Mouse (Mus musculus) adrenal gland, adult 18-20 months (tissue): ENCODE results near the gene Kcnj6. TPM values are rescaled to one million over a fixed set of nuclear protein-coding genes. Genes with fewer than 3 reads are reported as not detected.
"Not testable (repeated sequence)": the region's sequence is repeated elsewhere in the genome, so short reads cannot be mapped to it uniquely, and the experiment has no call there.

Experiments
- DNase-seq, 2 experiments: peaks; one replicate each; pipeline ENCODE4 v3.0.0; 2021 to 2022; ENCODE audit warnings: low spot score in 2 of 2
- total RNA-seq, 2 experiments: library from RNA; stranded (reverse); gene quantifications; 1 replicate in 1 of 2; 2 replicates in 1 of 2; pipeline ENCODE4 v1.2.3; 2021

Gene Kcnj6
- total RNA-seq, 2 experiments from 2014 or later = 0.93 to 1.2 TPM

GRCm38 (mm10) chr16:94852407-94853160, 144.9 kb downstream of the Kcnj6 start:
- no peak for DNase-seq

- DNase-seq = no peak
Measured at GRCm38 (mm10) chr16:94850393-94850792, 147.1 kb downstream of the Kcnj6 start.

- DNase-seq = no peak
Measured at GRCm38 (mm10) chr16:94845996-94846395, 151.5 kb downstream of the Kcnj6 start.

- DNase-seq = no peak
Measured at GRCm38 (mm10) chr16:94844769-94845168, 152.7 kb downstream of the Kcnj6 start.

- no peak for DNase-seq
Measured at GRCm38 (mm10) chr16:94839398-94839797, 158.1 kb downstream of the Kcnj6 start.

- no peak for DNase-seq
Measured at GRCm38 (mm10) chr16:94837881-94838280, 159.6 kb downstream of the Kcnj6 start.

- no peak for DNase-seq
Measured at GRCm38 (mm10) chr16:94834502-94834901, 163.0 kb downstream of the Kcnj6 start.

GRCm38 (mm10) chr16:94828166-94828565, 169.3 kb downstream of the Kcnj6 start:
- DNase-seq = no peak

- no peak for DNase-seq
Measured at GRCm38 (mm10) chr16:94827092-94827585, 170.4 kb downstream of the Kcnj6 start.

- DNase-seq = no peak
Measured at GRCm38 (mm10) chr16:94825274-94825673, 172.2 kb downstream of the Kcnj6 start.

GRCm38 (mm10) chr16:94822611-94823010, 174.9 kb downstream of the Kcnj6 start:
- no peak for DNase-seq

GRCm38 (mm10) chr16:94821610-94822009, 175.9 kb downstream of the Kcnj6 start:
- no peak for DNase-seq

- no peak for DNase-seq
Measured at GRCm38 (mm10) chr16:94816391-94816790, 181.1 kb downstream of the Kcnj6 start.

GRCm38 (mm10) chr16:94815891-94816290, 181.6 kb downstream of the Kcnj6 start:
- no peak for DNase-seq

GRCm38 (mm10) chr16:94809286-94809685, 188.2 kb downstream of the Kcnj6 start:
- not testable (repeated sequence) for DNase-seq

- no peak for DNase-seq
Measured at GRCm38 (mm10) chr16:94798241-94798640, 199.3 kb downstream of the Kcnj6 start.

- DNase-seq = no peak
Measured at GRCm38 (mm10) chr16:94797366-94797765, 200.1 kb downstream of the Kcnj6 start.

GRCm38 (mm10) chr16:94793041-94793440, 204.5 kb downstream of the Kcnj6 start:
- no peak for DNase-seq

GRCm38 (mm10) chr16:94789958-94790357, 207.5 kb downstream of the Kcnj6 start:
- DNase-seq = peak in 1 of 2 experiments; percentile 8

- no peak for DNase-seq
Measured at GRCm38 (mm10) chr16:94788716-94789115, 208.8 kb downstream of the Kcnj6 start.

- DNase-seq = peak; percentile 55 to 66
Measured at GRCm38 (mm10) chr16:94788165-94788564, 209.3 kb downstream of the Kcnj6 start.

GRCm38 (mm10) chr16:94785873-94786272, 211.6 kb downstream of the Kcnj6 start:
- no peak for DNase-seq

GRCm38 (mm10) chr16:94783696-94784095, 213.8 kb downstream of the Kcnj6 start:
- DNase-seq = no peak
